Comparison of ENCODE assay signal across 7 mouse cellular contexts in the genomic region with DNA sequence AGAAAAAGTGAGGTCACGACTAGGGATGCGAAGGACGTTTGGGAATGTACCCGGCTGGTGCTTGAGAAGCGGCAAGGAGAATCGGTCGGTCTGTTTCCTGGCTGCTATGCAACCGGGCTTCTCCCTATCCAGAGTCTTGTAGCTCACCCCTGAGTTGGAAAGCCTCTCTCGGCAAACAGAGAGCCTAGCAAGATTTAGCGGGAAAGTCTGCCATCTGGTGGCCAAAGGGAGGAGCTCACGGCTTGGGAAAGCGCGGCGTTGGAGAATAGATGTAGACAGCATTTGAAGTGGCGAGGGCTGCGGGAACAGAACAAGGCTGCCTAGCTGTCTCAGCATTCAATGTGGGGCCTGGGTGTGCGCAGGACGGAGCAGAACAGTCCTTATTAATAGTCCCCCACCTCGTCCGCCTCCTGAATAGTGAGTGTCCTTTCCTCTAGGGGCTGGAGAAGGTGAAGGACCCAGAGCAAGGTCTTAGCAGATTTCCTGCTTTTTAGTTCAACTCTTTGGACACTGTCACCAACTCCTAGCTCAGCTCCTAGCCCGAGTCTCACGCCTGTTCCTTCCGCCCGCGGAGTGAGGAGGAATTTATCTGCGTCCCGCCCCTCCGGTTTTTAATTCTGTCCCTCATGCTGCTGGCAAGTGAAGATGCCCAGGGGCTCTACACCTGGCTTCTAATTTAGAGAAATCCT. TPM values are rescaled to one million over a fixed set of nuclear protein-coding genes. Genes with fewer than 3 reads are reported as not detected.
DNase-seq lines count a peak whose midpoint lies in the region; ATAC-seq and TF ChIP-seq lines count a peak whose summit lies in the region.

No protein-coding gene starts in this region.

- peak; percentile 84 for DNase-seq in adrenal gland, adult 8-10 months
- DNase-seq in embryo, embryonic 10.5 days (ENCODE audit: low spot score): peak; percentile 99
- peak; percentile 73 to 81 for DNase-seq in gastrocnemius, postnatal 4 days (ENCODE audit: low spot score in 2 of 2)
- peak; percentile 93 to 98 for DNase-seq in left cerebral cortex, postnatal 25 days (ENCODE audit: low spot score in 2 of 2)
- peak; percentile 93 for DNase-seq in midbrain, embryonic 10.5 days (ENCODE audit: low spot score)

- peak overlapping the region; percentile 36 for H3K4me3 ChIP-seq in intestine, embryonic 16.5 days (ENCODE audit: low read length)
- H3K4me3 ChIP-seq in midbrain, embryonic 10.5 days: peak overlapping the region; percentile 42
- H3K4me3 ChIP-seq in small intestine, adult 2 months (ENCODE audit: low read depth, low read length): peak overlapping the region; percentile 43

- peaks cover 9% of the 10 kb centered on the region for H3K4me1 ChIP-seq in intestine, embryonic 16.5 days (ENCODE audit: control insufficient read depth, insufficient read depth, low read length)
- peaks cover 37% of the 10 kb centered on the region for H3K4me1 ChIP-seq in midbrain, embryonic 10.5 days
- no peaks in the 10 kb centered on the region for H3K4me1 ChIP-seq in small intestine, adult 2 months (ENCODE audit: control insufficient read depth, insufficient read depth, insufficient read length, low read length)

- TF ChIP-seq CTCF in small intestine, adult 2 months (IDR thresholded peaks at IDR 0.05; ENCODE audit: extremely low read depth, insufficient read length, insufficient replicate concordance, low read depth, low read length): peak; percentile 96; the same call in 1 of the 2 replicates

- H3K36me3 ChIP-seq in intestine, embryonic 16.5 days (ENCODE audit: control insufficient read depth, insufficient read depth, low read length): no peaks in the 10 kb centered on the region
- H3K36me3 ChIP-seq in midbrain, embryonic 10.5 days: no peaks in the 10 kb centered on the region
- no peaks in the 10 kb centered on the region for H3K36me3 ChIP-seq in small intestine, adult 2 months (ENCODE audit: control insufficient read depth, insufficient read depth, low read length)

- H3K9ac ChIP-seq in intestine, embryonic 16.5 days (ENCODE audit: low read depth, low read length): 0 out of 2 replicates have a peak overlapping the region, but pooled peaks have one; percentile 51

- H3K27ac ChIP-seq in intestine, embryonic 16.5 days (ENCODE audit: low read length): no peak overlapping the region
- peak overlapping the region; percentile 74 for H3K27ac ChIP-seq in midbrain, embryonic 10.5 days (replicated peaks)
- no peak overlapping the region for H3K27ac ChIP-seq in small intestine, adult 2 months (ENCODE audit: insufficient read depth, low read depth, low read length)

- intact Hi-C loops in left cerebral cortex, postnatal 25 days (cut with DNase I): loop anchor here (5.0 kb wide), 1 partner anchor 1159 kb away; no protein-coding TSS in a partner anchor

- no peaks in the 10 kb centered on the region for H3K9me3 ChIP-seq in intestine, embryonic 16.5 days (ENCODE audit: control insufficient read depth, low read length)
- H3K9me3 ChIP-seq in midbrain, embryonic 10.5 days (replicated peaks): no peaks in the 10 kb centered on the region

- 9% methylated on average over 28 of the region's 28 CpGs for WGBS in intestine, embryonic 16.5 days
- 7% methylated on average over 28 of the region's 28 CpGs for WGBS in midbrain, embryonic 10.5 days
- 9% methylated on average over 28 of the region's 28 CpGs for WGBS in small intestine, adult 2 months

- peak overlapping the region; percentile 58 for H3K4me2 ChIP-seq in intestine, embryonic 16.5 days (ENCODE audit: low read depth, low read length)

- ATAC-seq in intestine, embryonic 16.5 days: peak; percentile 88

- H3K27me3 ChIP-seq in intestine, embryonic 16.5 days (replicated peaks; ENCODE audit: control insufficient read depth, insufficient read depth, low read length): peaks cover 4% of the 10 kb centered on the region; the same call in 1 of the 2 replicates
- peaks cover 27% of the 10 kb centered on the region for H3K27me3 ChIP-seq in midbrain, embryonic 10.5 days (ENCODE audit: low read depth, poor library complexity, severe bottlenecking)
- H3K27me3 ChIP-seq in small intestine, adult 2 months (ENCODE audit: control insufficient read depth, insufficient read depth, low read length): no peaks in the 10 kb centered on the region

- 0 out of 2 replicates have a peak, but pooled peaks have one; percentile 13 for TF ChIP-seq POLR2A in small intestine, adult 2 months (IDR thresholded peaks at IDR 0.05; ENCODE audit: low read depth, low read length)

RNA-seq across cellular contexts. Expression of gene Wwc1, which starts 21.1 kb away (rescaled TPM):
- total RNA-seq in adrenal gland, adult 8-10 months (2022): 100 to 1,000 TPM in 3 of 4 experiments, 10 to 100 TPM in 1; 98.7 to 129 (median 104) TPM
- total RNA-seq in gastrocnemius, postnatal 4 days (2021): 1 to 10 TPM; 1.3 to 2.3 TPM
- 8.5 and 9.0 TPM in 2 replicates for polyA plus RNA-seq in intestine, embryonic 16.5 days (2015; fragmentation: Nextera tagmentation; extraction: Ambion mirVana)
- 100 to 1,000 TPM; 138 TPM for total RNA-seq in left cerebral cortex, postnatal 25 days (2021)
- polyA plus RNA-seq in midbrain, embryonic 10.5 days (2016; fragmentation: Nextera tagmentation; extraction: Ambion mirVana): 5.0 and 5.3 TPM in 2 replicates
- 18.0 and 55.9 TPM in 2 replicates for polyA plus RNA-seq in small intestine, adult 2 months (2012; rRNA removed)

Comparison
In these comparisons a context has a peak if more than half of its experiments do, and no peak if none do; other contexts are left out.
1. RNA of gene Wwc1, which starts 21.1 kb away (total RNA-seq): 138 TPM in left cerebral cortex, postnatal 25 days and 98.7 to 129 TPM in adrenal gland, adult 8-10 months; 1.3 to 2.3 TPM in gastrocnemius, postnatal 4 days; every median in the first group is over 10 times any median in the second.
2. Peak in every context shown above with its lines, with median percentiles within 50 percentile points of each other: DNase-seq and H3K4me3 ChIP-seq.